Mouse (Mus musculus): ENCODE data around the gene Ddc. TPM values are rescaled to one million over a fixed set of nuclear protein-coding genes. Genes with fewer than 3 reads are reported as not detected.

Gene Ddc
- polyA plus RNA-seq, 1 experiment = 0.69 TPM

- no peak for DNase-seq (ENCODE audit: low read depth)
These were observed 73.7 kb downstream of the Ddc start for GRCm38 (mm10) chr11:11823980-11824911.

DNA sequence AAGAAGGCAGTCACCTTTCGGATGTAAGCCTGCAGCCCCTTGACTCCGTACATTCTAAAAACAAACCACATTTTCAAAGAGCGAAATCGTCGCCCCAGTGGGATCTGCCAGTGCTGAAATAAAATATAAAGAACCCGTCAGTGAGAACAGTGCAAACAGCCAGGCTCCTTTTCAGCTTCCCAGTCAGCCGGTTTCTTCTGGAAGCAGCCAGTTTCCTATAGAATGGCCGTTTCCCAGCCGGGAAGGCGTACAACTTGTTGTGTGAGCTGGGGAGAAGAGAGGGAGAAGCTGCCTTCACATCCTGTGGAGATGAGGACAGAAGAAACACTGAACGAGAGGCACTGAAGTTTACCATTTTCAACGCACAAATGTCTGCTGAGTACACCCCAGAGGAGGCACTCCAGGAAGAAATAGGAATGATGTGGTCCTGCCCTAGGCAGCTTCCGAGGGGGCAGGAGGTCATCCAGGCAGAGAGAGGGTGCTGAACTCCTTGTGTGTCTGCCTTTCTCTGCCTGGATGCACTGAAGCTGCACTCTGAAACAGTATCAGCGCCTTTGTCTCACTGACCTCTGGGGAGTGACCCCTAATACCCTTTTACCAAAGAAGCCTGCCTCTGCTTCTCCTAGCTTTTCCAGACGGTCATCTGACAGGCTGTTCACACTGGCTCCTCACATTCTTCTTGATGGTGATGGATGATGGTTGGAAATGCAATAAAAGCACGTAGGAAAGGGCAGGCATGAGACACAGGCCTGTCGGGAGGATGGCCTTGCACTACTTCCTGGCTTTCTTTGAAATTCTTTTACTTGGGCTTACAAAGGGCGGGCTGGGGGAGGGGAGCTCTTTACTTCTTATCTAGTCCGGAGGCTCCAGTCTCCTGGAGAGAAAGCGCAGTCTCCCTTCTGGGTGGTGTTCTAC is 75.5 kb downstream of the Ddc start:
- DNase-seq (ENCODE audit: low read depth) = no peak

DNA sequence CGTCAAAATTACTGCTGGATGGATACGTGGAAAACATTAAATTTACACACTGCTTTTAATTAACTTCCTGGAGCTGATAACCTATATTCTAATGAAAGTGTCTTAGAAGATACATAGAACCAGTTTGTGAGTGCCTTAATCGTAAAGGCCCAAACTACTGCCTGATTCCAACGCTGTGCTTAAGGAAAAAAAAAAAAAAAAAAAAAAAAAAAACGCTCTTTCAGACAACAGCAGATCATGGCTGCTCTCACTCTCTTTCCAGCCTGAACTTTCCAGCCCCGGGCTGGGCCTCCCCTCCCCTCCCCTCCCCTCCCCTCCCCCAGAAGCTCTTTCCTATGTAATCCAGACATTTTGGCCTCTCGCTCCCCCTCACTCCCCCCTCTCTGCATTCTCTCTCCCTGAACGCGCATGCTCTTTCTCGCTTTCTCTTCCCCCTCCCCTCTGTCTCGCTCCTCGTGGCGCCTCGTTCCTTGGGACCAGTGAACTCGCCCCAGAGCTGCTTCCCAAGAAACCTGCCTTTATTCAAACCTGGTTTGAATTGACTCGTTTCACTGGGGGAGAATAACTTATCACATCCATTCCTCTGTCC is 76.5 kb downstream of the Ddc start:
- DNase-seq (ENCODE audit: low read depth) = no peak

DNA sequence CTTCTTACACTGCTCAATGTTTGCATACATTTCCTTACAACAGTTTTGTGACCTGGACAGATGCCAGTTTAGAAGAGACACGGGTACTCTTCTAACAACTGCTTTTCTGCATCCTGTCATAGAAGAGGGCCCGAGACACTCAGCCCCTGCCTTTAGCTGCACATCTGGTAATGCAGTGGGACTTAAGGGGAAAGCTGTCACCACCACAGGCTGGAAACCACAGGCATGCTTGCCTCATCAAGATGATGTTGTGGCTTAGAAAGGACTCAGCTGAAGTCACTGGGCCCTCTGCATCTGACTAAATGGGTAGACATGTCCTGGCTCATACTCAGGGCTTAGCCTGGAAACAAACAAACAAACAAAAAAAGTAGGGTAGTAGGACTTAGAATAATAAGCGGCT is 77.2 kb downstream of the Ddc start:
- no peak for DNase-seq (ENCODE audit: low read depth)

- no peak for DNase-seq (ENCODE audit: low read depth)
These were observed 77.7 kb downstream of the Ddc start for GRCm38 (mm10) chr11:11820251-11820650.

- no peak for DNase-seq (ENCODE audit: low read depth)
These were observed 78.7 kb downstream of the Ddc start for GRCm38 (mm10) chr11:11819206-11819605.

DNA sequence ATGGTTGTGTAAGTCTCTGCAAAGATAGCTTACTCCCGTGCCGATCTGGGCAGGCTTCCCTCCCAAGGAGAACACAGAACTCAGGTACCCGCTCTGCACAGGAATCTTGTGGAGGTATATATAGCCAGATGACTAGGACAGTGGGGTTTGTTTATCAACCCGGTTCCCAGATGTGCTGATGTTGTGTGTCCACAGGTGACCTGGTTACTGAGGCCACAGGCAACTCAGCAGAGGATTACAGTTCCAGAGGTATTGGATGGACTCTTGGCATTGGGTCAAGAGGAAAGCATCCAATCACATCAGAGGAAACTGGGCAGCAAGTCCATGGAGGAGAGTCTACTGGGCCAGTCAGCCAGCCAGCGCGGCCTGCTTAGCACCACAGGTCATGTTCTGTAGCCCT is 79.1 kb downstream of the Ddc start:
- no peak for DNase-seq (ENCODE audit: low read depth)

- no peak for DNase-seq (ENCODE audit: low read depth)
These were observed 82.2 kb downstream of the Ddc start for GRCm38 (mm10) chr11:11815737-11816136.

GRCm38 (mm10) chr11:11811906-11812480 is 86.0 kb downstream of the Ddc start:
- DNase-seq (ENCODE audit: low read depth) = no peak

GRCm38 (mm10) chr11:11809404-11810175 is 88.4 kb downstream of the Ddc start:
- no peak for DNase-seq (ENCODE audit: low read depth)

DNA sequence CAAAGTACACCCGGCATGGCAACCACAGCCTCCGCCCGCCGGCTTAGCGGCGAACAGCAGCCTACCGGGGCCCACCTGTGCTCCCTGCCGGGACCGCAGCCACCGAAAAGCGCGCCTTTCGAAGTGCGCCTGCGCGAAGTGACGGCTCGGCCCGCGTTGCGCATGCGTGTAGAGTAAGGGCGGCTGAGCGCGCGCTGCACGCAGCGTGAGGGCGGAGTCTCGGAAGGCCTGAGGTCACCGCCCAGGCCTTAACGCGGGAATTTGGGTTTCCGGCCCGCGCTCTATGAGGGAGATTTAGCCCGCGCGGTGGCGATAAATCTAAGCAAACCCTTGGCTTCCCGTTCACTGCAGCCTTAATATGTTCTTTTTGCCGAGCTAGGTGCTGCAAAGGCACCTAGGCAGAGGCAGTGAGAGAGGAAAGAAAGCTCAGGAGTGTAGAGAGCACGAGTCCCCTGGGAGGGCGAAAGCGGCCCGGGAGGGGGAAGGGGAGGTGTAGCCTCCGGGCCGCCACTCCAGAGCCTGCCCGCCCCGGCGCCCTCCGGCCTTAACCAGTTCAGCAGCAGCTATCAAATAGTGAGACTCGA is 89.0 kb downstream of the Ddc start, which contains the start of gene Fignl1:
Gene Fignl1 (minus strand): TSS at position 143 of the 584 bp plus-strand sequence.
- DNase-seq (ENCODE audit: low read depth) = no peak

DNA sequence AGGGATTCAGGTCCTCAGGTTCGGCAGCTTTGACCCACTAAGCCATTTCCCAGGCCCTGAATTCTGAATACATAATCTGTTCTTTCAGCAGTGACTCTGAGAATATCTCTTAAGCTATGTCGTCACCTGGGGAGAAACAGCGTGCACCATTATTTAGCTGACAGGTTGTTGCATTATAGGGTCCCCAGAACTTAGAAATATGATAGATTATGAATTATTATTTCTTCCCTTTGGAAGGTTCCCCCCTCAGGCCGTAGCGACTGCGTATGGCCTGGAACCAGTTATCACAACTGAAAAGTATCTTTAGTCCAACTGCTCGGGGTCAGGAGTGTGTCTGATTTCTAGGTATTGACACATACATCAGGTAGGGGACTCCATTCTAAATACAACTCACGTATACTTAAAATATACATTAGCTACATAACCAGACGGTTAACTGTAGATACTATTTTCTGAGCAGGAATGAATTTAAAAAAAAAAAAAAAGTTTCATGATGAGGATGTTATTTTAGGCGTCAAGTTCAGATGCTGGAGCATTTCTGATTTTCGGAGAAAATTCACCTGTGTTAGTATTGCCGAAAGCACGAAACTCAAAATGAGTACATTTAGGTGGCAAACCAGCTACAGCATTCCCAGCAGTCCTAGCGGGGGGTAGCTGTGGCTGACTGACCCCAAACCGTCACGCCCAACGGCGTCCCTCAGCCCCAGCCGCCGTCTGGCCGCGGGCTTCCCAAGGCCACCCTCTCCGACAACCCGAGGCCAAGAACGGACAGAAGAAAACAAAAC is 89.7 kb downstream of the Ddc start:
- DNase-seq (ENCODE audit: low read depth) = no peak

- no peak for DNase-seq (ENCODE audit: low read depth)
These were observed 92.0 kb downstream of the Ddc start for GRCm38 (mm10) chr11:11805951-11806350.

DNA sequence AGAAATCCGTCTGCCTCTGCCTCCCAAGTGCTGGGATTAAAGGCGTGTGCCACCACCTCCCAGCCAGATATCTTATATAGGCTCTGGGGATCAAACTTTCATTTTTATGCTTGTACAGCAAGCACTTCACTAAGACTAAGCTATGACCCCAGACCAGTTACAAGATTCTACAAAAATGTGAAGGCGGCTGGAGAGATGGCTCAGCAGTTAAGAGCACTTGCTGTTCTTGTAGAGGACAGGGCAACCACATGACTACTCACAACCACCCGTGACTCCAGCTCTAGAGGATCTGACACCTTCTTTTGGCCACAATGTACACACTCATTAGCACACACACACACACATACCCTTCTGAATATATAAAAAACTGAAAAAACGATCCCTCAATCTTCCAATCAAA is 93.5 kb downstream of the Ddc start:
- no peak for DNase-seq (ENCODE audit: low read depth)

DNA sequence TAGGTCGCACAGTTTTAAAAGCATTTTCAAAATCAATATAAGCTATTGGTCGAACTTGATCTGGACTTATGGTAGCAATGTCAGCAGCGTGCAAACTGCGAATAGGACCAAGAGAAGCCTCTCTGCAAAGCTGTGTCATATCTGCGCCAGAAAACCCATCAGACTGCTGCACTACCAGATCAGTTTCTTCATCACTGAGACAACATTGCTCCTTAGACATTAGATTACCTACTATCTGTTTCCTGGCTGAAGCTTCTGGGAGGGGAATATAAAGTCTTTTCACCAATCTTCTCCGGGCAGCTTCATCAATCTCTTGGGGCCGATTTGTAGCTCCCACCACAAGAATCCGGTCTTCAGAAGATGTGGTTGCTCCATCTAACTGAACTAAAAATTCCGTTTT is 96.9 kb downstream of the Ddc start:
- no peak for DNase-seq (ENCODE audit: low read depth)

DNA sequence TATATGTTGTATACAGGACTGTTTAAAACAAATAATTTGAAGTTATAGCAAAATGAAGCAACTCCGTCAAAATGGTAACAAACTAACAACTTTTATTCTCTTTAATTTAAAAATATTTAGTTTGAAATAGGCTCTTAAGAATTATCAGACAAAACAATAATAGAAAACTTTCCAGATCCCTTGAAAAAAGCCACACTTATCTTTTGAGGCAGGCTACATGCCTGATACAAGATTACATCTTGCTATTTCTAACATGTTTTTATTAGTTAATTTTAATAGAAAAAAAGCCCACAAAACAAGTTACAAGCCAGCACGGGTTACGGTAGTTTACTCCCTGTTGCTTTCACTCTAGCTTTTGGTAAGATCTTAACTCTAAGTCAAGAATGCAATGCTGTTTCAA is 97.6 kb downstream of the Ddc start:
- DNase-seq (ENCODE audit: low read depth) = no peak

DNA sequence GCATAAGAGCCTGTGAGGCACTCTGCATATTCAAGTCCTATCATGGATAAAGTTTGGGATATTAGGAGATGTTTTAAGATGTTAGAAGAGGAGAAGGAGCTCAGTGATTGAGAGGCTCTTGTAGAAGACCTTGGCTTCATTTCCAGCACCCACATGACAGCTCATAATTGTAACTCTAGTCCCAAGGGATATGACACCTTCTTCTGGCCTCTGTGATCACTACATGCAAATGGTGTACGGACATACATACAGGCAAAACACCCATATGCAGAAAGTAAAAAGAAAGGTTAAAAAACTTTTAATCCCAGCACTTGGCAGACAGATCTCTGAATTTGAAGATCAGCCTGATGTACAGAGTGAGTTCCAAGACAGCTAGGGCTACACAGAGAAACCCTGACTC is 99.3 kb downstream of the Ddc start:
- DNase-seq (ENCODE audit: low read depth) = no peak

- DNase-seq (ENCODE audit: low read depth) = no peak
These were observed 103.3 kb downstream of the Ddc start for GRCm38 (mm10) chr11:11794626-11795025.

GRCm38 (mm10) chr11:11788521-11788974 is 109.4 kb downstream of the Ddc start:
- no peak for DNase-seq (ENCODE audit: low read depth)

DNA sequence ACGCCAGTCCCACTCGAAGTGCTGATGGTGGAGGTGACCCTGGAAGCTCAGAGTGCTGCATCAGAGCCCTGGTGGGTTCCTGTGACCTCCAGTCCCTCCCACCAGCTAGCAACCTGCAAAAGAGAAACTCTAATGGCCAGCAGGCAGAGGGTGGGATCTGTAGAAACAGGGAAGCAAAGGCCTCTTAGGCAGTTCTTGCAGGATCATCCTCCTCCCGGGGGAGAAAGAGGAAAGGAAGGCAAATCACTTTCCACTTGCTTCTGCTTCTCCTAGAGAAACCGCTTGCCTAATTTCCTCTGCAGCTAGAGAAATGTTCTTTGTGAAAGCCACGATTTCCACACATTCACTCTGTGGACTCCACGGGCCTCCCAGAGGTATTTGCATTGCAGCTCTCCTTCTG is 112.5 kb downstream of the Ddc start:
- DNase-seq (ENCODE audit: low read depth) = no peak
